Mouse (Mus musculus): ENCODE results near the gene Fgfr2. TPM values are rescaled to one million over a fixed set of nuclear protein-coding genes. Genes with fewer than 3 reads are reported as not detected.

Gene Fgfr2
- polyA plus RNA-seq, 1 experiment from 2014 or later = 110 TPM

DNA sequence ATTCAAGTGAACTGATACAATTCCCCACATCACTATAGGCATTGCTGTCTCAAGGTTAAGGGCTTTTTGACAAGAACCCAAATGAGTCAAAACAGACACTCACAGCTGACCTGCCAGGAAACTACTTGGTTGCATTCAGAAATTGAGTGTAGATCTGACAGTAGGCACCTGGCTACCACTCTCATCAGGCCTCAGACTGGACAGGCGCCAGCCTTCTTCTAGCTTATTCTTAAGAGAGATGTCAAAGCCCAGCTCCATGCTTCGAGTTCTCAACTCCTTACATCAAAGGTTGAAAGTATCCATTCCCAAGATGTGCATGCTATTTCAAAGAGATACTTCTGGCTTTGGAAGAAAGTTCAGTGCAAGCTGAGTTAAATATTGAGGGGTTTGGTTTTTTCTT is 2417.9 kb downstream of the Fgfr2 start:
- H3K27me3 ChIP-seq (replicated peaks; ENCODE audit: insufficient read depth, low read length) = no peaks in the 10 kb centered on the region
- H3K4me1 ChIP-seq (ENCODE audit: insufficient read depth, low read depth, low read length) = no peaks in the 10 kb centered on the region
- H3K9me3 ChIP-seq (ENCODE audit: low read length) = no peaks in the 10 kb centered on the region
- no peak overlapping the region for H3K4me3 ChIP-seq (ENCODE audit: low read depth, low read length)
- H3K9ac ChIP-seq (replicated peaks; ENCODE audit: low read depth) = no peak overlapping the region
- no peak for TF ChIP-seq EP300 (IDR thresholded peaks at IDR 0.05)
- no peak for TF ChIP-seq CTCF (IDR thresholded peaks at IDR 0.05)
- H3K27ac ChIP-seq (ENCODE audit: low read length) = no peak overlapping the region
- WGBS = 75% methylated on average over 2 of the region's 2 CpGs
- H3K4me2 ChIP-seq (replicated peaks; ENCODE audit: low read depth, low read length) = no peak overlapping the region
- no peak for DNase-seq (ENCODE audit: low spot score)
- no peaks in the 10 kb centered on the region for H3K36me3 ChIP-seq (ENCODE audit: insufficient read depth, low read length)
- no peak for ATAC-seq

DNA sequence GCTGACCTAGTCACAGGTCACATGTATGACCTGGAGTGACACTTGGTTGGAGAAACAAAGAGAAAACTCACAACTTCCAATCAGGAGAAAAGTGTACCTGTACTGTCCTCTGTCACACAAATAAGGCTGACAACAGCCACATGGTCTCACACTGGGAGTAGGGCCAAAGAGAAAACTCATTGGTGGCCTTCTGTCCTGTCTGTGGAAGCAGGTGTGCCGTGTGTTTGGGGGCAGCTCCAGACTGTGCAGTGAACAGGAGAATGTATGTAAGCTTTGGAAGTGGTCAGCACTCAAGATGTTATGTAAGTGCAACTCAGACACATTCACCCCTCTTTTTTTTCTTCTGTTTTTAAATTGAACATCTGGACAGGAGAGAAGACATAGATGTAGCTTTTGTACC is 2421.8 kb downstream of the Fgfr2 start:
- H3K9ac ChIP-seq (replicated peaks; ENCODE audit: low read depth) = no peak overlapping the region
- no peaks in the 10 kb centered on the region for H3K4me1 ChIP-seq (ENCODE audit: insufficient read depth, low read depth, low read length)
- no peak for TF ChIP-seq EP300 (IDR thresholded peaks at IDR 0.05)
- TF ChIP-seq CTCF (IDR thresholded peaks at IDR 0.05) = no peak
- no peak overlapping the region for H3K4me2 ChIP-seq (replicated peaks; ENCODE audit: low read depth, low read length)
- H3K4me3 ChIP-seq (ENCODE audit: low read depth, low read length) = no peak overlapping the region
- H3K27ac ChIP-seq (ENCODE audit: low read length) = no peak overlapping the region
- no peaks in the 10 kb centered on the region for H3K27me3 ChIP-seq (replicated peaks; ENCODE audit: insufficient read depth, low read length)
- ATAC-seq (no peak), DNase-seq (ENCODE audit: low spot score) (no peak)
- 94% methylated on average over 1 of the region's 1 CpGs for WGBS
- no peaks in the 10 kb centered on the region for H3K9me3 ChIP-seq (ENCODE audit: low read length)
- no peaks in the 10 kb centered on the region for H3K36me3 ChIP-seq (ENCODE audit: insufficient read depth, low read length)

DNA sequence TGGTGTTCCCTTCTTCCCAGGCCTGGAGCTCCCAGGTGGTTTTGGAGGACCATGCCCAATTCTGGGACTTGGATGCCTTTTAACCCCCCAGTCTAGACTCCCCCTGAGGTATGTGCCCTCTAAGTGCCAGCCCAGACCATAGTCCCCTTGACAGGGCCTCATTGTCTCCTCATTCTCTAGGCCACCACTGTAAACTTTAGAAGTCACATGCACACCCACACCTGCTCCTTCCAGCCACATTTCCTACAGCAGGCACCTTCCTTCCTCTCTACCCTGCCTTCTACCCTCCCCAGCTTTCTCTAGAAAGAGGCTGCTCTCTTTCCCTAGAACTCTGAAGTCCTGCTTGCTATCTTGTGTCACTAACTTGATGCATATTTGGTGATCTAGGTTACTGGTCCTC is 2424.7 kb downstream of the Fgfr2 start:
- H3K27ac ChIP-seq (ENCODE audit: low read length) = no peak overlapping the region

DNA sequence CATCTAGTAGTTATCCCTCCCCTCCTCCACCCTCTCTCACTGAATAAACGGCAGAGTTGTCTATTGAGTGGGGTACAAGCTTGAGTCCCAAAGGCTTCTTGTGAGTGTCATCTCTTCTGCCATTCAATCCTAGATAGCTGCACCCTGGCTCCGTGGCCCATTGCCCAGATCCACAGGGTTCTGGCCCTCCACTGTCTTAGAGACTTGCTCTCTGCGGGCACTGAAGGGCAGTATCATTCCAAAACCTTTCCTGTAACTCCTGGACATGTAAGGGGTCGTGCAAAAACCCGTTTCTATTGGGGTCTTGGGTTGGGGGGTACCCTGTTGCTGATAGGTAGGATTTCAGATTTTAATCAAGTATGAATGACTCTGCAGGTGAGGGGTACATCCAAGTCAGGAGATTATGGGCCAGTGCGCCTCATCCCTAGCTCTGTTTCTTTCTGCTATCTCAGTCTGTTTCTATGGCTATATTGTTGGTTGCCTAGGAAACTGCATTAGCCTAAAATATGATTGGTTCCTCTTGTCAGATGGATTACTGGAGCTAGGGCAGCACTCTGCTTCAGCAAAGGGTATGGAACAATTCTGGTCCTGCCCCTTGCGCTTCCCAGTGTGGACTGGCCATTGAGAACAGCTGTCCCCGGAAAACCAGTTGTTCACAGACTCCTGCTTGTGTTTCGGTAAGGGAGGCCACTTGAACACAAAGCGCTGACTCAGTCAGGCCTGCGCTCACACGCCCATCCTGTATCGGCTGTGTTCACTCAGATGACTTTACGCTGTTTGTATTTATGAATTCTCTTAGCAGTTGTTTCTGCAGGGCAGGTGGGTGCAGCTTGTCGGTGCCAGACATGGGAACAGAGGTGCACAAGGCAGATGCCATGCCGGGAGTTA is 2426.6 kb downstream of the Fgfr2 start:
- DNase-seq (ENCODE audit: low spot score) (no peak), ATAC-seq (no peak)
- TF ChIP-seq EP300 (IDR thresholded peaks at IDR 0.05) (no peak), CTCF (IDR thresholded peaks at IDR 0.05) (no peak)
- Histone ChIP-seq H3K9ac (replicated peaks; ENCODE audit: low read depth) (no peak overlapping the region), H3K36me3 (ENCODE audit: insufficient read depth, low read length) (no peaks in the 10 kb centered on the region), H3K9me3 (ENCODE audit: low read length) (no peaks in the 10 kb centered on the region), H3K4me1 (ENCODE audit: insufficient read depth, low read depth, low read length) (peaks cover 8% of the 10 kb centered on the region; the same call in 1 of the 2 replicates), H3K27ac (ENCODE audit: low read length) (no peak overlapping the region), H3K4me2 (replicated peaks; ENCODE audit: low read depth, low read length) (no peak overlapping the region), H3K27me3 (replicated peaks; ENCODE audit: insufficient read depth, low read length) (no peaks in the 10 kb centered on the region), H3K4me3 (ENCODE audit: low read depth, low read length) (no peak overlapping the region)
- 78% methylated on average over 16 of the region's 16 CpGs for WGBS

More for the DNA sequence above, 2424.7 kb downstream of the Fgfr2 start:
- TF ChIP-seq CTCF (IDR thresholded peaks at IDR 0.05) (no peak), EP300 (IDR thresholded peaks at IDR 0.05) (no peak)
- Histone ChIP-seq H3K27me3 (replicated peaks; ENCODE audit: insufficient read depth, low read length) (no peaks in the 10 kb centered on the region), H3K9me3 (ENCODE audit: low read length) (no peaks in the 10 kb centered on the region), H3K9ac (replicated peaks; ENCODE audit: low read depth) (no peak overlapping the region), H3K36me3 (ENCODE audit: insufficient read depth, low read length) (no peaks in the 10 kb centered on the region), H3K4me3 (ENCODE audit: low read depth, low read length) (no peak overlapping the region), H3K4me1 (ENCODE audit: insufficient read depth, low read depth, low read length) (0 out of 2 replicates have a peak, but pooled peaks cover 2% of the 10 kb centered on the region), H3K4me2 (replicated peaks; ENCODE audit: low read depth, low read length) (no peak overlapping the region)
- DNase-seq (ENCODE audit: low spot score) (no peak), ATAC-seq (no peak)

DNA sequence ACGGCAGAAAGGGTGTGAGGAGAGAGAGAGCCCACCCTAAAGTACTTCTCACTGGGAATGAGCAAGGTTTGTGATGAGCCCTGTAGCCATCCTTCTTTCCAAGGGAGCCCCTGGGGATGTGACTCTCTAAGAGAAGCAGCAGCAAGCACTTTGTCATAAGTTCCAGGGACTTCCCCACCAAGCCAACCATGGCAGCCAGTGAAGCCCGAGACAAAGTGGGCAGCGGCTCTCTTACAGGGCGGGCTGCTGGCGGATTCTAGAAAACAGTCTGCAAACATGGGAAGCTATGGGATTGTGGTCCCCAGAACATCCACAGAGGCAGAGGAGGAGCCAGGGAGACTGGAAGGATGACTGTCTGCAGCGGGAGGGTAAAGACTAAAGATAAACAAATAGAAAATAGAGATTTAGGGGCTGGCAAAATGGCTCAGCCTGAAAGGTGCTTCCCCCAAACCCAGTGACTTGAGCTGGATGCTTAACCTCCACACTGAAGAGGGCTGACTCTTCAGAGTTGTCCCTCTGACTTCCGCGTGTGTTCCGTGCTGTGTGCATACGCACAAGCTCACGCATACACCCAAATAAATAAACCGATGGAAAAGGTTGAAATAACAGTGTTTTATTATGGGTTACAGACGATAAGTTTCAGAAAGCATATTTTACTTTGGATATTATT is 2427.3 kb downstream of the Fgfr2 start:
- no peak overlapping the region for H3K27ac ChIP-seq (ENCODE audit: low read length)
- no peak overlapping the region for H3K4me2 ChIP-seq (replicated peaks; ENCODE audit: low read depth, low read length)
- peaks cover 8% of the 10 kb centered on the region; the same call in 1 of the 2 replicates for H3K4me1 ChIP-seq (ENCODE audit: insufficient read depth, low read depth, low read length)
- ATAC-seq = no peak
- WGBS = 67% methylated on average over 13 of the region's 13 CpGs
- no peaks in the 10 kb centered on the region for H3K27me3 ChIP-seq (replicated peaks; ENCODE audit: insufficient read depth, low read length)
- no peaks in the 10 kb centered on the region for H3K36me3 ChIP-seq (ENCODE audit: insufficient read depth, low read length)
- TF ChIP-seq CTCF (IDR thresholded peaks at IDR 0.05) (no peak), EP300 (IDR thresholded peaks at IDR 0.05) (no peak)
- H3K4me3 ChIP-seq (ENCODE audit: low read depth, low read length) = no peak overlapping the region
- no peak for DNase-seq (ENCODE audit: low spot score)
- no peak overlapping the region for H3K9ac ChIP-seq (replicated peaks; ENCODE audit: low read depth)
- no peaks in the 10 kb centered on the region for H3K9me3 ChIP-seq (ENCODE audit: low read length)

DNA sequence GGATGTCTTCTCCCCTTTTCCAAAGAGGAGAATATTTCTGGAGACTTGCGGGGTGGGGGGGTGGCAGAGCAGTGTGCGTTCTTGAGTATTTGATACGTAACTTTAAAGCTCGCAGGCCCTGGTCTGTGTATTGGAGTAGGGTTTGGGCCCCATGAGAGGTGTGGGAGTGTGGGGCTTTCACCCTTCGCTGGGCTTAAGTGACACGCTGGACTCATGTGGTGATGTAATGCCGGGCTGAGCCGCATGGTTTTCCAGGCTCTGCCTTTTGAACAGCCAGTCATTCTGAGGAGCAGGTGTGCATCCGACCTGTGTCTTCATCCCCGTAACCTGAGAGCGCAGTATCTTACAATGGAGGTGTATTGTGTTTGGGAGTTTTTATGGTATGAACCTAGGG is 2429.4 kb downstream of the Fgfr2 start:
- ATAC-seq (no peak), DNase-seq (ENCODE audit: low spot score) (no peak)
- Histone ChIP-seq H3K27ac (ENCODE audit: low read length) (no peak overlapping the region), H3K4me2 (replicated peaks; ENCODE audit: low read depth, low read length) (peak overlapping the region; percentile 80; the same call in 1 of the 2 replicates), H3K36me3 (ENCODE audit: insufficient read depth, low read length) (no peaks in the 10 kb centered on the region), H3K9me3 (ENCODE audit: low read length) (no peaks in the 10 kb centered on the region), H3K9ac (replicated peaks; ENCODE audit: low read depth) (no peak overlapping the region), H3K4me3 (ENCODE audit: low read depth, low read length) (no peak overlapping the region), H3K4me1 (ENCODE audit: insufficient read depth, low read depth, low read length) (peaks cover 8% of the 10 kb centered on the region; the same call in 1 of the 2 replicates), H3K27me3 (replicated peaks; ENCODE audit: insufficient read depth, low read length) (no peaks in the 10 kb centered on the region)
- WGBS = 35% methylated on average over 11 of the region's 11 CpGs
- no peak for TF ChIP-seq EP300 (IDR thresholded peaks at IDR 0.05)
- TF ChIP-seq CTCF (IDR thresholded peaks at IDR 0.05) = no peak
